Mouse (Mus musculus) bone marrow, adult 2 months (tissue): ENCODE results near the gene Sectm1a.

ENCODE experiments used
- CTCF ChIP-seq: fragments of 200-500 bp; IDR thresholded peaks from 2 replicates; pipeline ENCODE4 v1.5.1; 2011; ENCODE audit warnings: low read length, control low read depth; ENCODE audit not compliant: control insufficient read depth, insufficient read depth
- POLR2A ChIP-seq: fragments of 200-500 bp; IDR thresholded peaks from 2 replicates; pipeline ENCODE4 v1.6.1; 2011; ENCODE audit warnings: low read depth, mild to moderate bottlenecking, control low read depth, low read length, borderline replicate concordance; ENCODE audit not compliant: control insufficient read depth

DNA sequence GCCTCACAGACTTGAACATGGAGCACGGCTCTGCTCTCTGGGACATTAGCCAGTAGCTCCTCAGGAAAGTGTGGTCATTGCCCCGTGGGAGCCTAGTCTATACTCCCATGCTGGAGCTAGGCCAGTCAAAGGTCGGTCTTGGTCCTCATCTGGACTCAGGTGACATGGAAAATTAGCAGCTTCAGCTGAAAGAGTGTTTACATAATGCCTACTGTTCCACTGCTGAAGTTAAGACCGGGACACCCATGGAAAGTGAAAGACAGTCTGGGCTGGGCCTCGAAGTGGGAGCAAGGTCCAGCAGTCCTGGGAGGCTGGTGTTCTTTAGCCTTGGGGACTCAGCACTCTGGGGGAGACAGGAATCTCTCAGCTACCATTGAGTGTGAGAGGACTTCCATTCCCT is 22.9 kb downstream of the Sectm1a start:
- TF ChIP-seq POLR2A (no peak), CTCF (no peak)
